Mouse (Mus musculus) CH12.LX (cell line): ENCODE results near the gene Mul1. TPM values are rescaled to one million over a fixed set of nuclear protein-coding genes. Genes with fewer than 3 reads are reported as not detected.

ENCODE experiments used
- DNase-seq: peaks from one replicate; pipeline ENCODE4 v3.0.0-alpha.2; 2013; ENCODE audit errors: extremely low read depth
- H3K27ac ChIP-seq: 2 replicates; pipeline ENCODE4 v1.5.1; 2012; ENCODE audit warnings: low read depth, mild to moderate bottlenecking, control low read depth, moderate library complexity; ENCODE audit not compliant: insufficient read depth
- H3K27me3 ChIP-seq: replicated peaks from 2 replicates; pipeline ENCODE3; 2012; ENCODE audit warnings: inconsistent platforms
- H3K36me3 ChIP-seq, 2 experiments: replicated peaks in 1 of 2; 2 replicates each; pipeline versions ENCODE3 to v1.6.1; 2012; ENCODE audit warnings: inconsistent platforms in 1 of 2, low read length in 1 of 2, mild to moderate bottlenecking in 1 of 2, mixed read lengths in 1 of 2, moderate library complexity in 1 of 2; ENCODE audit not compliant: control insufficient read depth in 1 of 2, insufficient read depth in 1 of 2
- H3K4me1 ChIP-seq, 2 experiments: 2 replicates each; pipeline ENCODE4 v1.6.1; 2012; ENCODE audit warnings: inconsistent platforms in 1 of 2, moderate library complexity in 1 of 2; ENCODE audit not compliant: insufficient read depth in 2 of 2, control insufficient read depth in 1 of 2
- H3K4me2 ChIP-seq: 2 replicates; pipeline ENCODE4 v1.6.1; 2012; ENCODE audit warnings: low read depth, mild to moderate bottlenecking, control low read depth; ENCODE audit not compliant: poor library complexity, insufficient read depth, severe bottlenecking
- H3K4me3 ChIP-seq, 3 experiments: fragments of 150-350 bp in 1 of 3; sonication (generic) in 1 of 3; replicated peaks in 1 of 3; 2 replicates each; pipeline versions ENCODE3 to v1.5.1; 2011 to 2012; ENCODE audit warnings: low read depth in 2 of 3, low read length in 2 of 3, mild to moderate bottlenecking in 2 of 3, moderate library complexity in 2 of 3, control low read depth in 1 of 3, improper control_type of control experiment in 1 of 3, inconsistent platforms in 1 of 3, mixed read lengths in 1 of 3; ENCODE audit not compliant: poor library complexity in 1 of 3
- H3K79me2 ChIP-seq: replicated peaks from 2 replicates; pipeline ENCODE4 v1.6.1; 2012; ENCODE audit warnings: mild to moderate bottlenecking, moderate library complexity; ENCODE audit not compliant: control insufficient read depth, poor library complexity, insufficient read depth, severe bottlenecking; ENCODE audit errors: extremely low read depth
- H3K9ac ChIP-seq: 2 replicates; pipeline ENCODE4 v1.6.1; 2012; ENCODE audit warnings: low read depth, mild to moderate bottlenecking, control low read depth, moderate library complexity; ENCODE audit not compliant: insufficient read depth
- H3K9me3 ChIP-seq: replicated peaks from 2 replicates; pipeline ENCODE3; 2012; ENCODE audit warnings: low read length, inconsistent platforms, mixed read lengths
- CTCF ChIP-seq, 2 experiments: IDR thresholded peaks in 1 of 2; conservative IDR thresholded peaks in 1 of 2; 2 replicates each; pipeline ENCODE4 v1.5.1; 2011 to 2012; ENCODE audit warnings: low read depth in 2 of 2, low read length in 2 of 2, improper control_type of control experiment in 1 of 2, inconsistent platforms in 1 of 2, mild to moderate bottlenecking in 1 of 2, moderate library complexity in 1 of 2
- E2F4 ChIP-seq: IDR thresholded peaks from 2 replicates; pipeline ENCODE4 v1.6.1; 2011; ENCODE audit warnings: low read depth, low read length, improper control_type of control experiment; ENCODE audit not compliant: insufficient replicate concordance
- ETS1 ChIP-seq: conservative IDR thresholded peaks from 2 replicates; pipeline ENCODE4 v1.6.1; 2012; ENCODE audit warnings: low read depth, mild to moderate bottlenecking, inconsistent platforms, low read length, improper control_type of control experiment, moderate library complexity
- JUN ChIP-seq: IDR thresholded peaks from 2 replicates; pipeline ENCODE4 v1.6.1; 2011; ENCODE audit warnings: low read depth, mild to moderate bottlenecking, low read length, improper control_type of control experiment, moderate library complexity; ENCODE audit not compliant: insufficient read depth
- MAFK ChIP-seq: IDR thresholded peaks from 2 replicates; pipeline ENCODE4 v1.6.1; 2011; ENCODE audit warnings: low read length, improper control_type of control experiment; ENCODE audit not compliant: insufficient replicate concordance
- MAX ChIP-seq: IDR thresholded peaks from 2 replicates; pipeline ENCODE4 v1.6.1; 2011; ENCODE audit warnings: low read length, improper control_type of control experiment
- MAZ ChIP-seq: IDR thresholded peaks from 2 replicates; pipeline ENCODE4 v1.6.1; 2012; ENCODE audit warnings: low read depth, mild to moderate bottlenecking, inconsistent platforms, low read length, improper control_type of control experiment, moderate library complexity
- MEF2A ChIP-seq: IDR thresholded peaks from 2 replicates; pipeline ENCODE4 v1.6.1; 2014; ENCODE audit warnings: low read depth, mild to moderate bottlenecking, inconsistent platforms, low read length, improper control_type of control experiment, borderline replicate concordance
- MXI1 ChIP-seq: IDR thresholded peaks from 2 replicates; pipeline ENCODE4 v1.6.1; 2011; ENCODE audit warnings: mild to moderate bottlenecking, low read depth, low read length, improper control_type of control experiment
- NELFE ChIP-seq: IDR thresholded peaks from 2 replicates; pipeline ENCODE4 v1.6.1; 2011; ENCODE audit warnings: low read depth, low read length, improper control_type of control experiment
- NRF1 ChIP-seq: IDR thresholded peaks from 2 replicates; pipeline ENCODE4 v1.6.1; 2014; ENCODE audit warnings: low read depth, mild to moderate bottlenecking, inconsistent platforms, low read length, improper control_type of control experiment, moderate library complexity
- PAX5 ChIP-seq: IDR thresholded peaks from 2 replicates; pipeline ENCODE4 v1.6.1; 2012; ENCODE audit warnings: low read length, inconsistent platforms, mixed read lengths
- POLR2A ChIP-seq: IDR thresholded peaks from 2 replicates; pipeline ENCODE4 v1.6.1; 2011; ENCODE audit warnings: low read depth, mild to moderate bottlenecking, improper control_type of control experiment, low read length
- POLR2AphosphoS2 ChIP-seq: IDR thresholded peaks from 2 replicates; pipeline ENCODE4 v1.6.1; 2011; ENCODE audit warnings: low read depth, low read length, improper control_type of control experiment
- RCOR1 ChIP-seq: conservative IDR thresholded peaks from 2 replicates; pipeline ENCODE4 v1.6.1; 2012; ENCODE audit warnings: low read depth, mild to moderate bottlenecking, inconsistent platforms, low read length, improper control_type of control experiment
- TBP ChIP-seq: conservative IDR thresholded peaks from 2 replicates; pipeline ENCODE4 v1.6.1; 2011; ENCODE audit warnings: low read depth, low read length, improper control_type of control experiment
- USF1 ChIP-seq: IDR thresholded peaks from 2 replicates; pipeline ENCODE4 v1.6.1; 2014; ENCODE audit warnings: low read depth, mild to moderate bottlenecking, inconsistent platforms, low read length, improper control_type of control experiment
- USF2 ChIP-seq: conservative IDR thresholded peaks from 2 replicates; pipeline ENCODE4 v1.6.1; 2011; ENCODE audit warnings: low read depth, low read length, improper control_type of control experiment
- ZC3H11A ChIP-seq: IDR thresholded peaks from 2 replicates; pipeline ENCODE4 v1.6.1; 2012; ENCODE audit warnings: low read depth, mild to moderate bottlenecking, inconsistent platforms, low read length, improper control_type of control experiment
- ZMIZ1 ChIP-seq: IDR thresholded peaks from 2 replicates; pipeline ENCODE4 v1.6.1; 2012; ENCODE audit warnings: low read depth, mild to moderate bottlenecking, inconsistent platforms, low read length, improper control_type of control experiment
- ZNF384 ChIP-seq: IDR thresholded peaks from 2 replicates; pipeline ENCODE4 v1.6.1; 2012; ENCODE audit warnings: low read depth, low read length, improper control_type of control experiment, inconsistent platforms
- dilution Hi-C: fragments of 300-500 bp; cut with MboI; formaldehyde crosslinking; loops from 2 replicates; pipeline ENCODE4 v1.14.3; 2020; ENCODE audit warnings: low sequenced_read_pairs; ENCODE audit not compliant: extremely low pct_unique_long_range_greater_than_20kb, extremely low pct_ligation_motif_present
- in situ Hi-C: fragments of 300-500 bp; cut with MboI; formaldehyde crosslinking; loops from 3 replicates; pipeline ENCODE4 v1.14.3; 2019; ENCODE audit warnings: low sequenced_read_pairs, low pct_ligation_motif_present, low pct_unique_long_range_greater_than_20kb, mixed read lengths
- polyA plus RNA-seq: library from polyadenylated mRNA; unstranded; fragments of >175 nt; gene quantifications from 2 replicates; pipeline ENCODE4 v1.2.1, GENCODE M21; 2012; ENCODE audit warnings: low read depth; ENCODE audit not compliant: insufficient read length
- total RNA-seq, 2 experiments: library from RNA; depleted of rRNA; stranded (reverse); fragments of 300-350 nt in 1 of 2; fragments of >200 nt in 1 of 2; gene quantifications; 2 replicates each; pipeline ENCODE4 v1.2.3; 2012 to 2014

Mul1 gene
- total and polyA plus RNA-seq, 3 experiments: 10.2 to 20.2 (median 12.3) TPM

DNA sequence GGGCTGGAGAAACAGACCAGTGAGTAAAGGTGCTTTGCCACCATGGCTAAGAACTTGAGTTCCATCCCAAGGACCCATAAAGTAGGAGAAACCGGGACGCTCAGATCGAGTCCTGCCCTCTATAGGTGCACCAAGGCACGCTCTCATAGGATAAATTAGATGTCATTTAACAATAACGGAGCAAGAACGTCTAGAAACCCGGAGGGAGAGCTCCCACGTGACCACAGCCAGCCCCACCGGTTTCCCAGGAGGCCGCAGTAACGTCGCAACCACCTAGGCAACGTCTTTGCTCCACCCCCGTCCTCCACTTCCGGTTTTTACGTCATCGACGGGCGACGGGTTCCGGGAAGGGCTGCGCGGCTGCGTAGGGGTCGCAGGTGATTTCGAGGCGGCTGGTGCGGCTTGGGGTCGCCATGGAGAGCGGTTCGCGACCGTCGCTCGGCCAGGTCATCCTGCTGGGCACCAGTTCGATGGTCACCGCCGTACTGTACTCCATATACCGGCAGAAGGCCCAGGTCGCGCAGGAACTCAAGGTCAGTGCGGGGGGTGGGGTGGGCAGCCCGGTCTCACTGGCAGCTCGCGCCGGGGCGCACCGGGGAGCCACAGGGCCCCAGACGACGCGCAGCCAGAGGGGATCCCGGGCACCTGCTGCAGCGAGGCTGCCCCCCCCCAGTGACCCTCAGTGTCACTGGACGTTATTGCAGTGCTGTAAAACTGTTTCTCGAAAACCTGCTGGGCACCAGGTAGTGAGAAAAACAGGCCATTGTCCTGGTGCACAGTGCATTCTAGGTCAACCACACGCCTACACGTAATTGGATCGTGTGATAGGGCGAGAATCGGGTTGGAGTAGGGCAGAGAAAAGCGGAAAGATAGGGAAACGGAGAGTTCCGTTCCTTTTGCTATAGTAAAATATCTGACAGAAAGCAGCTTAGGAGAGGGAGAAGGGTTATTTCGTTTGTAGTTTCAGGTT lies at the start of gene Mul1 (continued):
- no peak for TF ChIP-seq ZC3H11A

GRCm38 (mm10) chr4:138393703-138394102 lies 40.8 kb upstream of the Mul1 start:
- Histone ChIP-seq H3K9me3 (peaks cover 18% of the 10 kb centered on the region), H3K27ac (no peak overlapping the region), H3K4me3 (no peak overlapping the region)
- dilution Hi-C loops: no loop called here
- TF ChIP-seq JUN (no peak), NELFE (no peak), E2F4 (no peak), POLR2A (no peak), USF2 (no peak), MEF2A (no peak), MXI1 (no peak), ETS1 (no peak), MAFK (no peak), ZNF384 (no peak), USF1 (no peak), RCOR1 (no peak)
- TF ChIP-seq, all 38 proteins: peak for 0
- Histone ChIP-seq H3K9ac (no peak overlapping the region), H3K4me2 (no peak overlapping the region), H3K4me1 (no peaks in the 10 kb centered on the region), H3K36me3 (no peaks in the 10 kb centered on the region), H3K79me2 (no peaks in the 10 kb centered on the region), H3K27me3 (peaks cover 53% of the 10 kb centered on the region)
- in situ Hi-C loops: no loop called here
- DNase-seq: no peak

DNA sequence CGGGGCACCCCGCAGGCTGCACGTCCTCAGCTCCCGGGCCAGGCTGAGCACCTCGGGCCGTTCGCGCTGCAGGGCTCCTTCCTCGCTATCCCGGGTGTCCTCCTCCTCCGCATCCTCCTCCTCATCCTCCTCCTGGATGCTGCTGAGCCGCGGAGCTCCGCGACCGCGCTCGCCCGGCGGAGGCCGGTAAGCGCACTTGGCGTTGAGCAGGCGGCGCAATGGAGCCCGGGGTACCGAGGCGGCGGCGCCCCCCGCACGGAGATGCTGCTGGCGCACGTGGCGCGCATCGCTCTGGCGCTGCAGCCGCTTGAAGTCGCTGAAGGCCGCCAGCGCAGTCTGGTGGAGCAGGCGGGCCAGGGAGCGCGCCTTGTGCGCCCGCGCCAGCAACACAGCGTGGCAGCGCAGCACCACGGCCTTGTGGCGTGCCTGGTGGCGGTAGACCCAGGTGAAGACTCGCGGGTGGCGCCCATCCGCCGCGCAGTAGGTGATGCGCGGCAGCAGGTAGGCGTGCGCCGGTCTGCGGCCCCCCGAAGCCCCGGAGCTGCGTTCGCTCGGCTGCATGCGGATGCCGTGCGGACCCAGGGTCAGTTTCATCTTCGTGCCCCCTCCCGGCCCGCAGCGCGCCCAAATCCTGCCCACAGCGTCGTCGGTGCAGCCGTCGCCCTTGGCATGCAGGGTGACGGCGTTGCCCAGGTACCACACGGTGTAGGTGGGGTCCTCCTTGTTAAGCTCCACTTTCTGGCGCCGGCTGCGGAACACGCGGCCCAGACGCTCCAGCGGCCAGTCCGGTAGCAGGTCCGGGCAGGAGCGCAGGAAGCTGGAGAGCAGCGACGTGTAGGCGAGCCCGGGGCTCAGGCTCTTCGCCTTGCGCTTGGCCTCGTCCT lies 39.1 kb upstream of the Mul1 start:
- H3K4me1 ChIP-seq: no peaks in the 10 kb centered on the region
- in situ Hi-C loops: no loop called here
- no peak overlapping the region for H3K27ac ChIP-seq
- peaks cover 56% of the 10 kb centered on the region for H3K27me3 ChIP-seq
- H3K36me3 ChIP-seq: no peaks in the 10 kb centered on the region
- no peaks in the 10 kb centered on the region for H3K79me2 ChIP-seq
- DNase-seq: no peak
- H3K4me2 ChIP-seq: no peak overlapping the region
- H3K4me3 ChIP-seq: no peak overlapping the region
- dilution Hi-C loops: no loop called here
- TF ChIP-seq ZC3H11A: no peak
- no peak for TF ChIP-seq MAZ
- no peak for TF ChIP-seq USF1
- TF ChIP-seq TBP: no peak
- TF ChIP-seq ZNF384: no peak
- no peak for TF ChIP-seq NRF1
- no peak for TF ChIP-seq CTCF (conservative IDR thresholded peaks at IDR 0.05 in 1 of 2, IDR thresholded peaks at IDR 0.05 in 1 of 2; ENCODE audit: low read depth in 2 of 2, low read length in 2 of 2)
- no peak for TF ChIP-seq ZMIZ1
- TF ChIP-seq E2F4: no peak
- no peak for TF ChIP-seq ETS1
- no peak for TF ChIP-seq MAX
- no peak for TF ChIP-seq PAX5
- no peak for TF ChIP-seq POLR2AphosphoS2
- TF ChIP-seq MXI1: no peak
- TF ChIP-seq, all 38 proteins: peak for 0
- no peak overlapping the region for H3K9ac ChIP-seq
- peaks cover 18% of the 10 kb centered on the region for H3K9me3 ChIP-seq
